Mouse (Mus musculus) ovary, adult 10 weeks (tissue): ENCODE results near the gene Ankrd54. TPM values are rescaled to one million over a fixed set of nuclear protein-coding genes. Genes with fewer than 3 reads are reported as not detected.

Experiments
- polyA plus RNA-seq: library from polyadenylated mRNA; stranded (reverse); fragments of 350-450 nt; fragmentation: Illumina TruSeq; extraction: RNeasy Lipid Tissue Mini Kit (QIAGEN cat#74804); gene quantifications from one replicate; pipeline ENCODE4 v1.2.3, GENCODE M21; 2014

Gene Ankrd54
- polyA plus RNA-seq, result 1.00 TPM

GRCm38 (mm10) chr15:79062376-79063159, at the start of gene Ankrd54:
Gene Ankrd54, minus strand, starts transcription at chr15:79062893.

GRCm38 (mm10) chr15:79108421-79109320, 46.0 kb upstream of the Ankrd54 start, which contains the start of gene Micall1:
Gene Micall1, plus strand, starts transcription at chr15:79108898.

GRCm38 (mm10) chr15:79074913-79075532, 12.3 kb upstream of the Ankrd54 start, which contains the start of gene Eif3l:
Gene Eif3l, plus strand, starts transcription at chr15:79075179.

GRCm38 (mm10) chr15:79041585-79041984, 21.1 kb downstream of the Ankrd54 start, which contains the start of gene Galr3:
Gene Galr3, plus strand, starts transcription at chr15:79041885.

GRCm38 (mm10) chr15:79028237-79028738, 34.4 kb downstream of the Ankrd54 start, which contains the start of gene H1f0:
Gene H1f0, plus strand, starts transcription at chr15:79028450.

Other genes with a start within 250 kb of the Ankrd54 start
- gene Cdc42ep1, start 220.3 kb downstream of the Ankrd54 start, polyA plus RNA-seq, result not detected
- gene Lgals2, start 207.4 kb downstream of the Ankrd54 start, polyA plus RNA-seq, result 2.3 TPM
- gene Gga1, start 185.7 kb downstream of the Ankrd54 start, polyA plus RNA-seq, result not detected
- gene Gm49510, start 163.2 kb downstream of the Ankrd54 start, polyA plus RNA-seq, result not detected
- gene Sh3bp1, start 163.1 kb downstream of the Ankrd54 start, polyA plus RNA-seq, result 0.43 TPM
- 0.68 TPM for gene Pdxp, start 149.0 kb downstream of the Ankrd54 start, polyA plus RNA-seq
- 1.5 TPM for gene Lgals1, start 136.2 kb downstream of the Ankrd54 start, polyA plus RNA-seq
- gene Nol12, start 128.0 kb downstream of the Ankrd54 start, polyA plus RNA-seq, result 3.5 TPM
- gene Triobp, start 115.2 kb downstream of the Ankrd54 start, polyA plus RNA-seq, result 2.4 TPM
- gene H1f0, start 34.4 kb downstream of the Ankrd54 start, polyA plus RNA-seq, result 118 TPM
- gene Galr3, start 21.0 kb downstream of the Ankrd54 start, polyA plus RNA-seq, result not detected
- gene Eif3l, start 12.3 kb upstream of the Ankrd54 start, polyA plus RNA-seq, result 118 TPM
- gene Micall1, start 46.0 kb upstream of the Ankrd54 start, polyA plus RNA-seq, result 6.9 TPM
- gene Polr2f, start 78.1 kb upstream of the Ankrd54 start, polyA plus RNA-seq, result not detected
- gene 1700088E04Rik, start 78.4 kb upstream of the Ankrd54 start, polyA plus RNA-seq, result 1.6 TPM
- gene Sox10, start 102.3 kb upstream of the Ankrd54 start, polyA plus RNA-seq, result not detected
- gene Pick1, start 166.3 kb upstream of the Ankrd54 start, polyA plus RNA-seq, result 4.3 TPM
- gene Gm49486, start 166.5 kb upstream of the Ankrd54 start, polyA plus RNA-seq, result 1.4 TPM
- gene Slc16a8, start 191.9 kb upstream of the Ankrd54 start, polyA plus RNA-seq, result not detected
- not detected for gene Baiap2l2, start 222.6 kb upstream of the Ankrd54 start, polyA plus RNA-seq